Mouse (Mus musculus) layer of hippocampus, adult 9-11 months (tissue): Measurements from ENCODE around the gene Pdzrn4.
"Not testable (repeated sequence)": the region's sequence is repeated elsewhere in the genome, so short reads cannot be mapped to it uniquely, and the experiment has no call there.

Experiments
- DNase-seq: peaks from one replicate; pipeline ENCODE4 v3.0.0; 2022

The Pdzrn4 gene

DNA sequence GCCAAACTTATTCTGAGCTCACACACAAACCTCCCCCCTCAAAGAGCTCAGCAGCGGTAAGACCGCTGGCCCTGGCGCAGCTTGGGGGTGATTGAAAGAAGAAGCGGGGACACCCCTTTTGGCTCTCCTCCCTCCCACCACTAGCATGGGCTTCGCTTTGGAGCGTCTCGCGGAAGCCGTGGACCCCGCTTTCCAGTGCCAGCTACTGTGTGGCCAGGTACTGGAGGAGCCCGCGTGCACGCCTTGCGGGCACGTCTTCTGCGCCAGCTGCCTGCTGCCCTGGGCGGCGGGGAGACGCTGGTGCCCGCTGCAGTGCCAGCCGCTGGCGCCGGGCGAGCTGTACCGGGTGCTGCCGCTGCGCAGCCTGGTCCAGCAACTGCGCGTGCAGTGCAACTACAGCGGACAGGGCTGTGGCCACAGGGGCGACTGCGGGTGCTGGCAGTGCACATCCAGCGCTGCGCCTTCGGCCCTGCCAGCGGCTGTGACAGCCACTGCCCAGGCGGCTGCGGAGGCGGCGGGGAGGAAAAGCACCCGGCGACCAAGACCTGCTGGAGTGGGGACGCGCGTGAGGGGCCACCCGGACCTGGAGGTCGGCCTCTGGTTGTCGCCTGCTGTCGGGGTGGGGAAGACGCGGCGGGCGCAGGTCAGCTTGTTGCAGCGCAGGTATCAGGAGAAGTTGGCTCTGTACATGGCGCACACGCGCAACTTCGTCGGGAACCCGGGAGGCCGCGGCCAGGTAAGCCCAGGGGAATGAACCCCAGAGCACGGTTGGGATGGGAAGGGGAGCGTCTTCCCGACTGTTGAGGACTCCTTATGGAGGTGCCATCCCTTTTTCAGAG lies at the start of gene Pdzrn4:
Gene Pdzrn4 (plus strand): TSS at position 112 of the 839 bp plus-strand sequence.
- DNase-seq: no peak

GRCm38 (mm10) chr15:92347426-92347825 lies 49.3 kb upstream of the Pdzrn4 start:
- no peak for DNase-seq

- DNase-seq: peak; percentile 34
Observed at GRCm38 (mm10) chr15:92347902-92348301, 48.8 kb upstream of the Pdzrn4 start.

DNA sequence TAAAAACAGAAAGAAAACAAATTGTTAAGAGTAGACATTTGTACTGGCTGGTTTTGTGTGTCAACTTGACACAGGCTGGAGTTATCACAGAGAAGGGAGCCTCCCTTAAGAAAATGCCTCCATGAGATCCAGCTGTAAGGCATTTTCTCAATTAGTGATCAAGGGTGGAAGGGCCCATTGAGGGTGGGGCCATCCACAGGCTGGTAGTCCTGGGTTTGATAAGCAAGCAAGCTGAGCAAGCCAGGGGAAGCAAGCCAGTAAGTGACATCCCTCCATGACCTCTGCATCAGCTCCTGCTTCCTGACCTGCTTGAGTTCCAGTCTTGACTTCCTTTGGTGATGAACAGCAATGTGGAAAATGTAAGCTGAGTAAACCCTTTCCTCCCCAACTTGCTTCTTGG lies 48.2 kb upstream of the Pdzrn4 start:
- DNase-seq: not testable (repeated sequence)

GRCm38 (mm10) chr15:92364153-92364552 lies 32.5 kb upstream of the Pdzrn4 start:
- DNase-seq: no peak

- DNase-seq: no peak
Observed at GRCm38 (mm10) chr15:92364592-92364991, 32.1 kb upstream of the Pdzrn4 start.

- no peak for DNase-seq
Observed at GRCm38 (mm10) chr15:92394811-92395210, 1.9 kb upstream of the Pdzrn4 start.

- DNase-seq: no peak
Observed at GRCm38 (mm10) chr15:92398747-92399146, 2.1 kb downstream of the Pdzrn4 start.

DNA sequence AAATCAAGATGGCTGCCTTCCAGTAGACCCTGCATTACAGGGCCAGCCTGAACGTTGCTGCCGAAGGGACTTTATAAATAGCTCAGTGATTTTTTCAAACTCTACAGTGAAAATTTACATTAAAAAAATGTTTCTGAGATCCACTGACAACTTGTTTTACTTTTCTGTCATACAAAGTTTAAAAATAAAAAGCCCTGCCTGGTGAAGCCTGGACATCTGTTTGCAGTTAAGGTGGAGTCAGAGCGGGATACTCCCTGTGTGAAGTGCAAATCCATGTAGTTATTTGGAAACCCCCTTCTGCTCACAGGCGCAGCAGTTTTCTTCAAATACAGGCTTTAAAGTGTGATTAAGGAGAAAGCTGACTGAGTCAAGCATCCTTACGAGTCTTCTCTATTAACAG lies 2.6 kb downstream of the Pdzrn4 start:
- no peak for DNase-seq

DNA sequence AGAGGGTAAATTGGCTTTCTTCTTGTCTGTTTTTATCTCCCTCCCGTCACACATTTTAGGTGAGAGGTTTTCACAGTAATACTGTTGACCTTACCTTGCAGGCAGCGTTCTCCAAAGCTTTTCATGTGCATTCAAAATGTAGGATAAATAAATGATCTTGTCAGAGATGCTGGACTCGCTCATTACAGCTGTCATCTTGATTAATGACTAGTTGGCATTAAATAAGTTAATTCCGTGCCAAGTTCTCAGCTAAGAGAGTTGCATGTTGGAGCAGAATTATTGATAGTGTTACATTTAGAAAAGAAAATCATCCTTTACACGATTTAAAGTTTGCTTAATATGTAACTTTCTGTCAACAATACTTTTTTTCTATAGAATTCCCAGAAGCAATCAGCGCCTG lies 4.9 kb downstream of the Pdzrn4 start:
- DNase-seq: no peak

GRCm38 (mm10) chr15:92415323-92415722 lies 18.6 kb downstream of the Pdzrn4 start:
- no peak for DNase-seq

DNA sequence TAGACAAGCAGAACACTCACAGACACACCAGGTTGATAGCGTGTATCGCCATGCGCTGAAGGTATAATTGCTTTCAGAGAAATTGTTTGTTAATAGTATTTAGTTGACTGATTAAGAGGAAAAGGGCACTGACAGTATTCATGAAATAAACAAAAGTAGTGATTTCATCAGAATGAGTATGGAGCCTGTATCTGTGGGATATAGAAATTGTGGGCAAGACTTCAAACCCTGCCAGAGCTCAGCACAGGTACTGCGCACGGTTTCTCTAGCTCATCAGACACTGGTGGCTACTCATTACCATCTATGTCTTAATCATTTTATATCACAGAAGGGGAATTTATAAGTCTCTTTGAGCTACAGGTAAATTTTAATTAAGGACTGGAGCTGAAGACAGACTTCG lies 19.5 kb downstream of the Pdzrn4 start:
- no peak for DNase-seq

DNA sequence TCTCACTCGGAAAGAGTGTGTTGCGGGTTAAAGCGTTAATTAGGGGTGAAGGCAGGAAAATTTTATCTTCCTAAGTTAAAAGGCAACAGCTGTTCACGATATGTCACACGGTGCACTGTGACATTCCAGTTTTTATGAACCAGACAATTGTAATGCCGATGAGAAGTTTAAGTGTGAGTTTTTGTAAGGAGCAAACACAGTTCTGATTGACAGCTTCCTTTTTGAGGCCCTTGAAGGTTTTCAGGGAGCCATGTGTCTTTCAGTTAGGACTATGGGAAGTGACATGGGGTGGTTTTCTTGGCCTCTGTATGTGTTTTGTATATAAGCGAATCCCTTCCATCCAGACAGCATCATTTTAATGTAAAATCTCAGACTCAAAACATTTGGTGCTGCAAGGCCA lies 20.0 kb downstream of the Pdzrn4 start:
- DNase-seq: no peak

DNA sequence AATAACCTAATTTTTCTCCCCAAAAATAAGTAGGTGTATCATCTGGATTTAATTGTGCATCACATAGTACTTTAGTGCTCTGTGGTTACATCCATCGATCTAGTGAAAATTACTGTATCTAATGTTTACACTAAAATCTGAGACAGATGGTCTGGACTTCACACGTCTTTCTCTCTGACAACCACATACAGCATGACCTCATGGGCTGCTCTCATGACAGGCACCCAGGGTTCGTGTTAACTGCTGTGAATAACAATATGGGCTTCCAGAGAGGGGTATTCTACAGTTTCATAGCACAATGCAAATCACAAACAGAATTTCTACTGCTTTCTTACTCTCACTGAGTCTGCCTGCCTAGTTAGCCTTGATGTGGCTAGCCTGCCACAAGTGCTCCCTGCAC lies 20.4 kb downstream of the Pdzrn4 start:
- no peak for DNase-seq

GRCm38 (mm10) chr15:92434605-92435004 lies 37.9 kb downstream of the Pdzrn4 start:
- DNase-seq: no peak

- DNase-seq: no peak
Observed at GRCm38 (mm10) chr15:92435306-92435705, 38.6 kb downstream of the Pdzrn4 start.

- DNase-seq: no peak
Observed at GRCm38 (mm10) chr15:92441630-92442180, 45.0 kb downstream of the Pdzrn4 start.

DNA sequence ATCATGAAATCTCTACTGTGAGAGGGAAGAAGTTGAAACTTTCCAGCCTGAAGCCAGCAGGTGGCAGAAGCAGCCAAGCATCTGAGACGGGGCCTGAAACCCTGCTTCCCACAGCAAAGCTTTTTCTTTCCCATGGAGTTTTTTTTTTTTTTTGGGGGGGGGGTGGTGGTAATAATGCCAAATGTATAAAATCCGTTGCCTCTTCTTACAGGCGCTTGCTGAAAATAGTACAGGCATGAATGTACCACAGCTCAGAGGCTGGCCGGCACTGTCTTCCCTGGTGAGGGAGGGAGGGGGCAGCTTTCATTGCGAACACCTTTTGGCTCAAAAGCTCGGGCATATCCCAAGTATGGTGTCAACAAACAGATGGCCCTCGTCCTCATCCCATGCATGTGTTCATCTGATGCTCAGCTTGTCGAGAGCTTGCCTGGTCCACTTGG lies 51.0 kb downstream of the Pdzrn4 start:
- DNase-seq: peak; percentile 23

- no peak for DNase-seq
Observed at GRCm38 (mm10) chr15:92449112-92449511, 52.4 kb downstream of the Pdzrn4 start.

DNA sequence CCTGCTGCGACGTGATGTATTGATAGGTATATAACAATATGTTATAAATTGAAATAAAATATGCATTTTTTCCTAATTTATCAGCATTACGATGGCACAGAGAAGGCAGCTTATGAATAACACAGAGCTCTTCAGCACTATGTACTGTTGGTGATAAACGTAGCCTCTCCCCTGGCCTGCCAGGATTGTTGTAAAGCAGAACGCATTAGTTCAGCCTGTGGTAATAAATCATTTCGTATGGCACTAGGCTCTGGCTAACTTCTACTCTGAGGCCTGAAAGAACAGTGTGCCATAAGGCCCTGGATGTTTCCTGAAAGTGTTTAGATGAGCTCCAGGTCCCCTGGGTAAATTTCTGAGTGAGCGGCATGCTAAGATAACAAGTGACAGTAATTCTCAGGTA lies 55.9 kb downstream of the Pdzrn4 start:
- DNase-seq: no peak

DNA sequence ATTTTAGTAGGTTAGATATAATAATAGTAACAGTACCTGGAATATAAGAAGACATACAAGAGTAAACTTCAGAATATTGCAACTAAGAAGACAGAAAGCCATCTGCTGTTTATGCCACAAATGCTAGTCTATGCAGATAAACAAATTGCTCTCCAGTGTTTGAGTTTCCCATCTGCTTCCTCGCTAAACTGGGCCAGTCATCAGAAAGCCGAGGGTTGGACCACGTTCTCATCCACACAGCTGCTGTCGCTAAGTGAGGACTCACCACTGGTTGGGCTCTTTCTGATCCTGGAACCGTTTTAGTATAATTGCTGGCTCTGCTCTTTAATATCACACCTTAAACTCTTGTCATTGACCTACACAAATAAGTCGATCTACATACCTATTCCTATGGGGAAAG lies 85.5 kb downstream of the Pdzrn4 start:
- peak; percentile 54 for DNase-seq

- DNase-seq: peak; percentile 31
Observed at GRCm38 (mm10) chr15:92491376-92491775, 94.7 kb downstream of the Pdzrn4 start.

- DNase-seq: no peak
Observed at GRCm38 (mm10) chr15:92495465-92496174, 98.9 kb downstream of the Pdzrn4 start.

- DNase-seq: no peak
Observed at GRCm38 (mm10) chr15:92500276-92500838, 103.7 kb downstream of the Pdzrn4 start.
